Mouse (Mus musculus) adrenal gland, postnatal 25 days (tissue): Measurements from ENCODE around the gene Ampd2. TPM values are rescaled to one million over a fixed set of nuclear protein-coding genes. Genes with fewer than 3 reads are reported as not detected.

Experiments
- DNase-seq: peaks from one replicate; pipeline ENCODE4 v3.0.0; 2021; ENCODE audit warnings: mixed read lengths
- total RNA-seq: library from RNA; stranded (reverse); gene quantifications from 2 replicates; pipeline ENCODE4 v1.2.3, GENCODE M21; 2021

Gene Ampd2
- total RNA-seq, 1 experiment from 2014 or later = 178 TPM

DNA sequence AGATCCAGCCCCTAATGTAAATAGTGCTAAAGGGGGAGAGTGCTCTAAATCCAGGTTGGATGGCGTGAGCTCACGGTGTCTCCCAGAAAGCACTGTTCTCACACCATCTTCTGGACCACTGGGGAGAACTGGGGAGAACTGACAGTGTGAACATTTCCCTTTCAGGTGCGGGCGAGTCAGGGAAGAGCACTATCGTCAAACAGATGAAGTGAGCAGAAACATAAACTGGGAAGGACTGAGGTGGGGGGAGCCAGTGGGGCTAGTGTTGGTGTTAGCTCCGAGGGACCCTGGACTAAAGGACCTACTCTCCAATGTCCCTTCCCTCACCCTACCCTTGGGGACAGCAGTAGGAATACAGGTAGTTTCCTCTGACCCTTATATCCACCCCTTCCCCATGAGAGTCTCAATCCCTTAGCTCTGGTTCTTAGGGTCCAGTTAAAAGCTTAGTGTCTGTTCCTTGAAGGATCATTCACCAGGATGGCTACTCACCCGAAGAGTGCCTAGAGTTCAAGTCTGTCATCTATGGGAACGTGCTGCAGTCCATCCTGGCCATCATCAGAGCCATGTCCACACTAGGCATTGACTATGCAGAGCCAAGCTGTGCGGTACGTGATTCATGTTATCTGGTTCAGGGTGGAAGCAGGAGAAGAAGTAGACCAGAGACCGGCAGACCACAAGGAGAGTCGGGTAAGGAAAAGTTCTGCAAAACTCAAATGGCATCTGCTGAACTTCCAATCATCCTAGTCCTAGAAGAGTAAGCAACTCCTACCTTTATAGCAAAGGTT lies 8.7 kb upstream of the Ampd2 start:
- DNase-seq = no peak

DNA sequence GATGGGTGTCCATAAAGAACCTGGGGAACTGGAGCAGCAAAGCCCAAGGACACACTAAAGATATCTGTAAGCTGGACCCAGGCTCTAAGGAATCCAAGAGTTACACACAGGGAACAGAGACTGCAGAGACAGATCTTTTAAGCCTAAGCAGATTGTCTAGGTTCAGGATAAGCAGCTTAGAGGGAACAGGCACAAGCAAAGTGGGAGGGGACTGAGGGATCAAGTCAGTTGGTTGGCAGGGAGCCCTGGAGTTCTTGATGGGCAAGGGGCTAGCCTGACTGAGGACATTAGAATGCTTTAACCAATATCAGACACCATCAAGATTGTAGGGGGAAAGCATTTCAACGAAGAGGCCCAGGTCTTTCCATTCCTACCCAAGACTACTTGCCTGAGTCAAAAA lies 7.7 kb upstream of the Ampd2 start:
- DNase-seq = no peak

- peak; percentile 58 for DNase-seq
Measured at GRCm38 (mm10) chr3:108093306-108093705, 6.9 kb upstream of the Ampd2 start.

GRCm38 (mm10) chr3:108092536-108093115 lies 6.2 kb upstream of the Ampd2 start, which contains the start of gene Gnat2:
Gene Gnat2 (plus strand): TSS chr3:108092789.
- no peak for DNase-seq

DNA sequence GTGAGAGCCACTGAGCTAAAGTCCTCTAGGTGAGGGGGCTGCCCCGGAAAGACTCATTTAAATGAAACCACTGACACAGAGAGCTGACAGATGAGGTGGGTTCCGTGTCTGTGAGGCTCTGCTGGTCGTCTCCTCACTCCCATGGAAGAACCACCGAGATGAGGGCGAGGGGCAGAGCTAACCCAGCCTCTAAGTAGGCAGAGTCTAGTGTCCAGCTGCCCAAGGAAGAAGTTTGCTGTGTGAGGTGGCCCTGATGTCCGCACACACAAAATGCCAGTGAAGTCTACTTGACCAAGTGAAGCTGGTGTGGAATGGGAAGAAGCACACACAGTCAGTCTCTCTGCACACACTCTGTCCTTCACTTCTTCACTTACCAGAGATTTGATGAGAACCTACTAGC lies 5.6 kb upstream of the Ampd2 start:
- DNase-seq = no peak

DNA sequence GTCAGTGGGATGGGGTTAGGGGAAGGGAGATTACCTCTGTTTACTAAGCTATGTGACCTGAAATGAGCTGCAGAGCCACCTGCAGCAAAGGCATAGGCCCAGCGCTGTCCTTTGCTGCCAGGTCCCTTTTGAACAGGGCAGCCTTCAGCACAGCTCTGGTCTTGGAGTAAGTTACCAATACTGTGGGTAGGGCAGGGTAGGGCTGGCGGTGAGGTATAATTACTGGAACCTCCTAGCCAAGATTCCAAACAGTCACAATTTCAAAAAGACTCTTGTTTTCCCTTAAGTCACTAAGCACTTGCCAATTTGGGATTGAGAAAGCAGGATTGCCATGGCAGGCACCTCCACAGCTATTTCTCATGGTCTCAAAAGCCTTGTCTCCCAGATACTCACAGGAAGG lies 4.1 kb upstream of the Ampd2 start:
- DNase-seq = no peak

DNA sequence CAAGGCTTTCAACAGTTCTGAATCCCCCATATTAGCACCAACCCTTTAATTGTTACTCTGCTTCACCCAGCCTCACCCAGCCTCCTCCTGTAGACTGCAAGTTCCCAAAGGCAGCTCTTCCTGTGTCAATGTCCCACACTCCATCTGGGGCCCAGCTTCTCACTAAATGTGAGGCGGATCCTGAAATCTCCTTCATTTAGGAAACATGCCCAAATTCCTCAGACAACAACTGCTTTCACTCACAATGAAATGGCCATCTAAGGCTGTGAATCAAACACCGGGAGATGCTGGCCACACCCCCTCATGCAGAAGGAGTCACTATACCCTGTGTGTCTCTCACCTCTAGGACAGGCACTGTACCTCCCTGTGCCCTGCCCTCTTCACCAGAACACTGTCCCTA lies 3.5 kb upstream of the Ampd2 start:
- DNase-seq = no peak

- DNase-seq = peak; percentile 49
Measured at GRCm38 (mm10) chr3:108088842-108089380, 2.5 kb upstream of the Ampd2 start.

DNA sequence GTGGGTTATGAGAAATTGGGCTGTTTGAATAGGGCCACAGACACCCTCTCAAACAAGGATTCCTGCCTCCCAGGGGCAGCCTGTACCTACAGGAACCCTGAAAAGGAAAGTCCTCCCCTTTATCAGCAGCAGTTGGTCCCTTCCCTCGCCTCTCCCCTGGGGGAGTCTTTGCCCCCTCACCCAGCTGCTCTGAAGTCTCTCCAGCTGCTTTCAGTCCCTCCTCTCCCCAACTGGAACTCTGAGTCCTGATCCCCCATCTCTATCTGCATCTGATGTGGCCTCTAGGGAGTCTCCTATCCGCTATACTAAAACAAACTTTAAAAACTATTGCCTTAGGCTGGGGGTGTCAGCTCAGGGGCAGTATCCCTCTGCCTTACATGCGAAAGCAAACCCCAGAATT lies 878 bp upstream of the Ampd2 start:
- no peak for DNase-seq

DNA sequence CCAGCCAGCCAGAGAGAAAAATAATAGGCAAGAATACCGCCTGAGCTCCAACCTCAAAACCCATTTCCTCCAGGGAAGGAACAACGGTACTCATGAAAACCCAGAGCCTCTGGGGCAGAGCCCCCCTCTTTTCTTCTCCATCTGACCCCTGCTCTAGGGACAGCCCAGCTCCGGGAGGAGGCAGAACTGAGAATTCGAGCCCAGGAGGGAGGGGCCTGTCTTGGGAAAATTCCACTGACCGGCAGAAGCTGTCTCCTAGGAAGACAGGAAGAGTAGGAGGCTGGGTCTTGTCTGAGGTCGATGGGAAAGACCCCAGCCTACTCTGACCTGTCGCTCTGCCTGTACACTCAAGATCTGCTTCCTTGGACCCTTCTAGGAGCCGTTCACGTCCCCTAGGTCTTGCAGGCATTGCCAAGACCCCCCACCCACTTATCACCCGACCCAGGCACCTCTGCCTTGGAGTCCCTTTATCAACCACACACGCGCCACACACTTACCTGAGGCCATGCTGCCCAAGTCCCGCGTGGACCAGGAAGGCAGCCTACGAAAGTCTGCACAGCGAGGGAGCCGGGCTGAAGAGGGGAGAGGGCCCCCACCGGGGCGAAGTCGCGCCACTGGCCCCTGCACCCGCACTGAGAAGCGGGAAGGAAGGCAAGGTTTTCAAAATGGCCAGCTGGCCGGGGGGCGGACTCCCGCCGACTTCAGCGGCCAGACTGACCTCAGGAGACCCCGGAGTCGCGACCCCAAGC lies 556 bp downstream of the Ampd2 start:
- peak; percentile 87 for DNase-seq

DNA sequence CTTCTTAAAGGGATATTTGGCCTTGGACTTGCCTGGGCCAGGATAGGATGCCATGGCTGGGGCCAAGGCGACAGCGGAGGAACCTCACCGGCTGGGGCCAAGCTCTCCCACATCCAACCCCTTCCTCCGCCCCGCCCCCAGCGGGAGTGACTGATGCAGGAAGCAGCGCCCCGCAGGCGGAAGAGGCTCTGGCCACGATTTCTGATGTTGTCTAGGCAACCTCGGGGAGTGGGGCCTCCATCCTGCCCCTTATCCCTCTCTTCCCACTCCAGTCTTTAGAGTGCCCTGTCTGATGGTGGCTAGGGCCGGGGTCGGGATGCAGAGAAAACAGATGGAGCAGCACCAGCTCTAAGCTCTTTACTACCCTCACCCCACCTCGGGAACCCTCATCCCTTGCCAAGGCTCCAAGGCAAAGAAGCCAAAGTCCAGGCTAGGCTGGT lies 1.1 kb downstream of the Ampd2 start:
- peak; percentile 99 for DNase-seq

DNA sequence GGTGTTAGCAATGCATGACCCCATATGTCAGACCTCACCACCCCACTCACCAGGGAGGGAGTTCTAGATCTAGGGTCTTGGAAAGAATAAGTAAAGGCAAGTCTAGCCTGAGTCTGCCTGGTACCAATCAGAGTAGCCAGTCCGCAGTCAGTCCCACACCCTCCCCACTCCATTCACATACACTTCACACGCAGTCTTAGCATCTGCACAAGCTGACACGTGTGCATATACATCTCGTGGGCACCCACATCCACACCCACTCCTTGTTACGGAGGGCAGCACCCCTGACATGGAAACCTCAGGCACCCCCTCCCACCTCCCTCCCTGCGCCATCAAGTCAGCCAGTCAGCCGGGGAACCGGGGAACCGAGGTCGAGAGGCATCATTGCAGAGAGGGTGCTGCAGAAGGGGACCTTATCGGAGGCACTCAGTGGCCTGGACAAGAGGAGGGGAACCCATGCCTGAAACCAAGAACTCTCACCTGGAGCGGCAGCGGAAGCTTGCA lies 1.6 kb downstream of the Ampd2 start:
- no peak for DNase-seq

DNA sequence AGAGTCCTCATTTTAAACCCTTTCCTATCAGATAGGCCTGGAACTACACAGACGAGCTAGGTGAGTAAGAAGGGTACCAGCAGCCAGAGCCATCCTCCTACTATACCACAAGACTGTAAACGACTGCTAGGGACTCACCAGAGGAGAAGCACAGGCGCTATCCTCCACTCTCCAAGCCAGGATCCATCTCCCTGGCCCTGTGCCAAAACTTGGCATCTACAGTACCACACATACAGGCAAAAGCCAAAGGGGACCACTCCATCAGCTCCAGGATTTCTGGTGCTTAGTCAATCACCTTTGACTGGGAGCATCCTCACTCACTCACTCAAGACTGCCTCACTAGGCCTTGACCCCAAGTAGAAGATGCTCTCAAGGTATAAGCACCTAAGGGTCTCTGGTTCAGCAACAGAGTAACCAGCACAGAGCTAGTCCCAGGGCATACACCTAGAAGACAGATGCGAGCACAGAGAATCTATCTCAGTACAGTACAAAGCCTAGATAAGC lies 2.5 kb downstream of the Ampd2 start:
- no peak for DNase-seq

DNA sequence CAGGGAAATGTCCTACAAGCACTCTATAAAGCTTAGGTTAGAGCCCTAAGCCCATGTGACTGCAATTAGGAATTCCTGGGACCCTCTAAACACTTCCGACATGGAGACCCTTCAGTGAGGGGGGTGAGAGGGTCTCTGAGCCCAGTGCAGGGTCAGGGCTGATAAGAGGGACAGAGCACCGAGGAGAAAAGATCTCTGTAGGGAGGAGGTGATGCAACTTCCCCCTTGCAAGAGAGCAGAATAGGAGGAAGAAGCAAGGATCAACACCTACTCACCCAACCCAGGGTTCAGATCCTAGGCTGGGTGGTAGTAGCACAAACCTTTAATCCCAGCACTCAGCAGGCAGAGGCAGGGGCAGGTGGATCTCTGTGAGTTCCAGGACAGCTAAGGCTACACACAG lies 3.3 kb downstream of the Ampd2 start:
- DNase-seq = no peak

GRCm38 (mm10) chr3:108082251-108082875 lies 4.1 kb downstream of the Ampd2 start:
- DNase-seq = no peak

- no peak for DNase-seq
Measured at GRCm38 (mm10) chr3:108081681-108082080, 4.8 kb downstream of the Ampd2 start.

DNA sequence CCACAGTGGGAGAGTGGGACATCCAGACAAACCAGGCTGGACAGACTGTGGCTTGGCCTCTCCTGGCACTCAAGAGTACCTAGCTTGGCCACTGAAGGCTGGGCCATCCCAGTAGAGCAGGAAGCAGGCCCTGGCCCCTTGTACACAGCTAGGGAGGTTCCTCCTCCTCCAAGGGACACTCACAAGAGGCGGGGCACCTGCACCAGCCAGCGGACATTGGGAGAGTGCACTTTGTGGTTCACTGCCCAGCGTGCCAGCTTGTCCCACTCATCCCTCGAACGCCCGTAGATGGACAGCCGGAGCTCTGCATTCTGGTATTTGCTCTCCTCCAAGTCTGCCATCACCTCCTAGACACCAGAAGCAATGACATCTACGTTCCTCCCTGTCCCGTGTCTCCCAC lies 9.6 kb downstream of the Ampd2 start:
- DNase-seq = no peak

- no peak for DNase-seq
Measured at GRCm38 (mm10) chr3:108072983-108073569, 13.4 kb downstream of the Ampd2 start.

- peak; percentile 81 for DNase-seq
Measured at GRCm38 (mm10) chr3:108070295-108071293, 15.9 kb downstream of the Ampd2 start.

- no peak for DNase-seq
Measured at GRCm38 (mm10) chr3:108069231-108069870, 17.1 kb downstream of the Ampd2 start.
